Mouse (Mus musculus): Measurements from ENCODE around the gene Stard5. TPM values are rescaled to one million over a fixed set of nuclear protein-coding genes. Genes with fewer than 3 reads are reported as not detected.

Gene Stard5
- polyA plus RNA-seq, 1 experiment from 2014 or later = 11.2 TPM

DNA sequence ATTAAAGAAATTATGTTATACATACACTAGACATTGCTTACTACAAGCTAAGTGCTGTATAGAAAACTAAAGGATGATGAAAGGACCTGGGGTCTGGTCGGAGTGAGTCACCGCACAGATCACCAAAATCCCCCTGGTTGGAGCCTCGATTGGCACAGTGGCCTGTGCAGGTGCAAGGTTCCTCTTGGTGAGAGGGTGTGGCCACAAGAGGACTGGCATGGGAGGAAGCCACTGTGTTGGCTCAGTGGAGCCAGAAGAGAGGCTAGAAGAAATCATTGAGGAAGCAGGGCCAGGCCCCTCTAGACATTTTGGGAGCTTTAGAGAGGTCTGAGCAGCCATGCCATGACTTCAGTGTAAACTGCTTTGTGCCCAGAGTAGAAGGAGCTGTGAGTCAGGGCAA, 7.3 kb downstream of the Stard5 start:
- 83% methylated on average over 3 of the region's 3 CpGs for WGBS
- Histone ChIP-seq H3K36me3 (ENCODE audit: control insufficient read depth, insufficient read depth, low read length) (no peaks in the 10 kb centered on the region; the same call in 1 of the 2 replicates), H3K4me2 (ENCODE audit: low read depth, low read length, severe bottlenecking) (no peak overlapping the region), H3K9ac (ENCODE audit: low read length) (no peak overlapping the region), H3K4me3 (ENCODE audit: low read depth, low read length) (no peak overlapping the region), H3K27ac (ENCODE audit: low read depth, low read length) (no peak overlapping the region), H3K9me3 (ENCODE audit: control insufficient read depth, low read length) (no peaks in the 10 kb centered on the region), H3K4me1 (replicated peaks; ENCODE audit: control insufficient read depth, insufficient read depth, low read length) (no peaks in the 10 kb centered on the region), H3K27me3 (ENCODE audit: control insufficient read depth, insufficient read depth, low read length) (no peaks in the 10 kb centered on the region)
- DNase-seq (ENCODE audit: low spot score) = no peak
- no peak for ATAC-seq (replicated peaks; ENCODE audit: low FRiP score)

DNA sequence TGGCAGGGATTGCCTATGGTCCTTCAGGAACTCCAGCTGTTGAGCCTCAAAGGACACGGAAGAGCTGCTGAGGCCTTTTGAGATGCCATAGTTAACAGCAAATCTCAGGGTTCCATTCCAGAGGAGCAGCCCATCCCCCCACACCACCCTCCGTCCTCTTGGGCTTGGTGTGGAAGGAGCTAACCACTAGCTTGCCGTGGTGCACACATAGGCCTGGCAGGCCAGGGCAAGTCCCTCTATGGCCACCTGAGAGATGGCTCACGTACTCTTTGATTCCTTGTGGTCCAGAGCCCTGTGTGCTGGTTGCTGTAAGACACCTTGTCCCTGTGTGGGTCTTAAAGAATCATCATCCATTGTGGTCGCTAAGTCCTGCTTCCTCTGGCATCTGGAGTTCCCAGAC, 8.8 kb downstream of the Stard5 start:
- H3K27ac ChIP-seq (ENCODE audit: low read depth, low read length) = no peak overlapping the region
- ATAC-seq (replicated peaks; ENCODE audit: low FRiP score) = no peak
- DNase-seq (ENCODE audit: low spot score) = no peak

DNA sequence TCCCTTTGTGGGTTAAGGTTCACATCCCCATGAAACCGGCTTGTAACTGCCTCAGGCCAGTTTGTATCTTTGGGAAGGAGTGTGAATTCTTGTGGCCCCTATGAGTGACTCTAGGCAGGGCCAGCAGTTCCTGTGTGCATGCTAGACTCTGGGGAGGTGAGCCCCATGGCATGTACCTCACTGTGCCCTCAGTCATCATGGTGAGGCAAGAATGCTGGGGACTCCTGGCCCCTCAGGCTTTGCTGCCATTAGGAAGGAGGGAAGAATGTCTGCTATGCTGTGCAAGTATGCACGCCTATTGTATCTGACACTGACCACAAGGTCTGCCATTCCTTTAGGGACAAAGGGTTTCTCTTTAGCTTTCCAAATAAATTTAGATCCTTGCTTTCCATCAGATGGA, 9.4 kb downstream of the Stard5 start:
- Histone ChIP-seq H3K27ac (ENCODE audit: low read depth, low read length) (no peak overlapping the region), H3K27me3 (ENCODE audit: control insufficient read depth, insufficient read depth, low read length) (no peaks in the 10 kb centered on the region), H3K4me3 (ENCODE audit: low read depth, low read length) (no peak overlapping the region), H3K4me2 (ENCODE audit: low read depth, low read length, severe bottlenecking) (no peak overlapping the region), H3K36me3 (ENCODE audit: control insufficient read depth, insufficient read depth, low read length) (no peaks in the 10 kb centered on the region; the same call in 1 of the 2 replicates), H3K9me3 (ENCODE audit: control insufficient read depth, low read length) (no peaks in the 10 kb centered on the region), H3K4me1 (replicated peaks; ENCODE audit: control insufficient read depth, insufficient read depth, low read length) (no peaks in the 10 kb centered on the region), H3K9ac (ENCODE audit: low read length) (no peak overlapping the region)
- no peak for DNase-seq (ENCODE audit: low spot score)
- 63% methylated on average over 2 of the region's 2 CpGs for WGBS
- ATAC-seq (replicated peaks; ENCODE audit: low FRiP score) = no peak

More for the DNA sequence above, 8.8 kb downstream of the Stard5 start:
- Histone ChIP-seq H3K4me2 (ENCODE audit: low read depth, low read length, severe bottlenecking) (no peak overlapping the region), H3K4me3 (ENCODE audit: low read depth, low read length) (no peak overlapping the region), H3K27me3 (ENCODE audit: control insufficient read depth, insufficient read depth, low read length) (no peaks in the 10 kb centered on the region), H3K36me3 (ENCODE audit: control insufficient read depth, insufficient read depth, low read length) (no peaks in the 10 kb centered on the region; the same call in 1 of the 2 replicates), H3K9ac (ENCODE audit: low read length) (no peak overlapping the region), H3K4me1 (replicated peaks; ENCODE audit: control insufficient read depth, insufficient read depth, low read length) (no peaks in the 10 kb centered on the region), H3K9me3 (ENCODE audit: control insufficient read depth, low read length) (no peaks in the 10 kb centered on the region)
- WGBS = 90% methylated on average over 5 of the region's 5 CpGs

DNA sequence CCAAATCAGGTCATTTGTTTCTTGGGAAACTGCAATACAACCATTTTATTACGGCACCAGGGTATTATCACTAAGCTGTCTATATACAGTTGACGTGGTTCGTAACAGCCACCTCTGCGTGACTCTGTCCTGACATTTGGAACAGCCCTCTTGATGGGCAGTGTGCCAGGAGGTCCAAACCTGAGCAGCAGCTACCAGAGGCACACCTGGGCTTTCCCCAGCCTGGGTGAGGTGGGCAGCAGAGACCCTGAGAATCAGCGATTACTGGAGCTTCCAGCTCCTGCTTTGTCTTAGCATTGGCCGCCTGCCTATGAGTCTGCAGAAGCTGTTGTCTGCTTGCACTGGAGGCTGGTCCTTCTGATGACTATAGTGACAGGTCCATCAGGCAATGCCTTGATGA, 11.8 kb downstream of the Stard5 start:
- H3K4me3 ChIP-seq (ENCODE audit: low read depth, low read length) = no peak overlapping the region
- H3K9ac ChIP-seq (ENCODE audit: low read length) = no peak overlapping the region
- no peaks in the 10 kb centered on the region for H3K4me1 ChIP-seq (replicated peaks; ENCODE audit: control insufficient read depth, insufficient read depth, low read length)
- no peaks in the 10 kb centered on the region for H3K27me3 ChIP-seq (ENCODE audit: control insufficient read depth, insufficient read depth, low read length)
- no peaks in the 10 kb centered on the region; the same call in 1 of the 2 replicates for H3K36me3 ChIP-seq (ENCODE audit: control insufficient read depth, insufficient read depth, low read length)
- H3K27ac ChIP-seq (ENCODE audit: low read depth, low read length) = no peak overlapping the region
- DNase-seq (ENCODE audit: low spot score) = no peak
- no peaks in the 10 kb centered on the region for H3K9me3 ChIP-seq (ENCODE audit: control insufficient read depth, low read length)
- H3K4me2 ChIP-seq (ENCODE audit: low read depth, low read length, severe bottlenecking) = no peak overlapping the region
- no peak for ATAC-seq (replicated peaks; ENCODE audit: low FRiP score)
- 91% methylated on average over 6 of the region's 6 CpGs for WGBS

DNA sequence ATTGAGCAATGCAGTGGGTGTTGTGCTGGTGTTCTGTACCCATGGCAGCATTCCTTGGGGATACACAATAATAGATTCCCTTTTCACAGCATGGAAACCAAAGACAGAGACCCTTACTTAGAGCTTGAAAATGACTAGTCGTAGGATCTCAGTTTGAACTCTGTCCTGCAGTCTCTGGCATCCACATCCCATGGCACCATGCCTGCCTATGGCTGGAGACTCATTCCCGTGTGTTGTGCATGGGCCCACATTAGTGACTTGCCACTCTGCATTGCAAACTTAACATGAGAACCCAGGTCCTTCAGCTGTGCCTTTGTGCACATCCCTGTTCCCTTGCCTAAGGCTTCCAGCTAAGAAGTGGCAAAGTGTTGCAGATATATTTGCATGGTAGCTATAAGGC, 13.0 kb downstream of the Stard5 start:
- ATAC-seq (replicated peaks; ENCODE audit: low FRiP score) (no peak), DNase-seq (ENCODE audit: low spot score) (no peak)
- Histone ChIP-seq H3K4me3 (ENCODE audit: low read depth, low read length) (no peak overlapping the region), H3K4me1 (replicated peaks; ENCODE audit: control insufficient read depth, insufficient read depth, low read length) (no peaks in the 10 kb centered on the region), H3K36me3 (ENCODE audit: control insufficient read depth, insufficient read depth, low read length) (no peaks in the 10 kb centered on the region; the same call in 1 of the 2 replicates), H3K27ac (ENCODE audit: low read depth, low read length) (no peak overlapping the region), H3K27me3 (ENCODE audit: control insufficient read depth, insufficient read depth, low read length) (no peaks in the 10 kb centered on the region), H3K9me3 (ENCODE audit: control insufficient read depth, low read length) (no peaks in the 10 kb centered on the region), H3K9ac (ENCODE audit: low read length) (no peak overlapping the region), H3K4me2 (ENCODE audit: low read depth, low read length, severe bottlenecking) (no peak overlapping the region)
- 94% methylated on average over 2 of the region's 2 CpGs for WGBS

DNA sequence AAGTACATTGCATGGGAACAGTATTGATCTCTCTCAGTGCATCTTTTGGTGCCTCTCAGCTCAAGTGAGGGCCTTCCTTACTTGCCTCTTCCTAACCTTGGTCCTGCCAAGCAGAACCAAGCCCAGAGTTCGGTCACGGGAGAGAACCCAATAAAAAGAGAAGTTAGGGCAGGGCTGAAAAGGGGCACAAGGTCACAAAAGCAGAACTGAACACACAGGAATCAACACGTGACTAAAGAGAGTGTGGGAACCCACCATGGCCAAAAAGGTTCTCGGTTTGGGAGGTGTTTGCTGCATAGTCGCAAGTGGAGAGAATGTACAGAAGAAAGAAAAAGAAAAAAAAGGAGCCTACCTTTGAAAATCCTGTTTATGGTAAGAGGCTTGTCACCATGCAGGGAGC, 13.7 kb downstream of the Stard5 start:
- no peaks in the 10 kb centered on the region for H3K9me3 ChIP-seq (ENCODE audit: control insufficient read depth, low read length)
- H3K27ac ChIP-seq (ENCODE audit: low read depth, low read length) = no peak overlapping the region
- no peaks in the 10 kb centered on the region for H3K27me3 ChIP-seq (ENCODE audit: control insufficient read depth, insufficient read depth, low read length)
- H3K4me3 ChIP-seq (ENCODE audit: low read depth, low read length) = no peak overlapping the region
- DNase-seq (ENCODE audit: low spot score) = no peak
- H3K9ac ChIP-seq (ENCODE audit: low read length) = no peak overlapping the region
- 89% methylated on average over 5 of the region's 5 CpGs for WGBS
- H3K4me2 ChIP-seq (ENCODE audit: low read depth, low read length, severe bottlenecking) = no peak overlapping the region
- H3K4me1 ChIP-seq (replicated peaks; ENCODE audit: control insufficient read depth, insufficient read depth, low read length) = no peaks in the 10 kb centered on the region
- ATAC-seq (replicated peaks; ENCODE audit: low FRiP score) = no peak
- H3K36me3 ChIP-seq (ENCODE audit: control insufficient read depth, insufficient read depth, low read length) = no peaks in the 10 kb centered on the region; the same call in 1 of the 2 replicates

DNA sequence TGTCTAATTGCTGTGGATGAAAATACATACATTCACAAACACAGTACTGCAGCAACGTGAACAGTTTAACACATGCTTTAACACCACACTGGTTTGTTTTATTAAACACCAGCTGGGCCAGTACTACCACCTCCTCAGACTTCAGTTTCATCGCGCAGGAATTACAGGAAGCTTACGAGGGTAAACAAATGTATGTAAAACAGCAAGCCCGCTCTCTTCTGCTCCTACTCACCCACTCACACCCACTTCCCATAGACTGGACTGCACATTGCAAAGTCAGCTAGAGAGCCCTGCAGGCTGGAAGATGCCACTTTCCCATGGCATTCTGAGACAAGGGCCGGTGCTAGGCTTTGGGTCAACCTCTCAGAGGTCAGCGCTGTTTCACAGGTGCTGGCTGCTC, 17.0 kb downstream of the Stard5 start:
- WGBS = 91% methylated on average over 7 of the region's 7 CpGs
- Histone ChIP-seq H3K4me3 (ENCODE audit: low read depth, low read length) (no peak overlapping the region), H3K4me1 (replicated peaks; ENCODE audit: control insufficient read depth, insufficient read depth, low read length) (no peaks in the 10 kb centered on the region), H3K27ac (ENCODE audit: low read depth, low read length) (no peak overlapping the region), H3K9me3 (ENCODE audit: control insufficient read depth, low read length) (no peaks in the 10 kb centered on the region), H3K27me3 (ENCODE audit: control insufficient read depth, insufficient read depth, low read length) (no peaks in the 10 kb centered on the region), H3K4me2 (ENCODE audit: low read depth, low read length, severe bottlenecking) (no peak overlapping the region), H3K9ac (ENCODE audit: low read length) (no peak overlapping the region), H3K36me3 (ENCODE audit: control insufficient read depth, insufficient read depth, low read length) (no peaks in the 10 kb centered on the region; the same call in 1 of the 2 replicates)
- ATAC-seq (replicated peaks; ENCODE audit: low FRiP score) (no peak), DNase-seq (ENCODE audit: low spot score) (no peak)

DNA sequence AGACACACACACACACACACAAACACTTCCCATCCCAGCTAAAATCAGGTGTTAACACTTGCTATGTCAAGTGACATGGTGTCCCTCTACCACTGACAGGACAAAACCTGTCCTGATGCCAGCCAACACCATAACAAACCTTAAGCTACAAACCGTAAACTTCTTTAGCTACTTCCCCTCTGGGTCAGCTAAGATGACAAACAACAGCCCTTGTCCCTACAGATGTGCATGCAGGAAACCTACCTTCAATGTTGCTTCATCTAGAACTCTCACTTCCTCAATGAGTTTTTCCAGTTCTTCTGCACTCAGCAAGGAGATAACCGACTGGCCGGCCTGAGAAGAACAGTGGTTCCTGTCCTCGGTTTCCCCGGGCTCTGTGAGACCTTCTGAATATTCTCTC, 18.9 kb downstream of the Stard5 start:
- Histone ChIP-seq H3K27ac (ENCODE audit: low read depth, low read length) (no peak overlapping the region), H3K9ac (ENCODE audit: low read length) (no peak overlapping the region), H3K9me3 (ENCODE audit: control insufficient read depth, low read length) (no peaks in the 10 kb centered on the region), H3K4me2 (ENCODE audit: low read depth, low read length, severe bottlenecking) (no peak overlapping the region), H3K4me1 (replicated peaks; ENCODE audit: control insufficient read depth, insufficient read depth, low read length) (no peaks in the 10 kb centered on the region), H3K36me3 (ENCODE audit: control insufficient read depth, insufficient read depth, low read length) (no peaks in the 10 kb centered on the region), H3K27me3 (ENCODE audit: control insufficient read depth, insufficient read depth, low read length) (no peaks in the 10 kb centered on the region), H3K4me3 (ENCODE audit: low read depth, low read length) (no peak overlapping the region)
- 97% methylated on average over 5 of the region's 5 CpGs for WGBS
- no peak for ATAC-seq (replicated peaks; ENCODE audit: low FRiP score)
- DNase-seq (ENCODE audit: low spot score) = no peak

DNA sequence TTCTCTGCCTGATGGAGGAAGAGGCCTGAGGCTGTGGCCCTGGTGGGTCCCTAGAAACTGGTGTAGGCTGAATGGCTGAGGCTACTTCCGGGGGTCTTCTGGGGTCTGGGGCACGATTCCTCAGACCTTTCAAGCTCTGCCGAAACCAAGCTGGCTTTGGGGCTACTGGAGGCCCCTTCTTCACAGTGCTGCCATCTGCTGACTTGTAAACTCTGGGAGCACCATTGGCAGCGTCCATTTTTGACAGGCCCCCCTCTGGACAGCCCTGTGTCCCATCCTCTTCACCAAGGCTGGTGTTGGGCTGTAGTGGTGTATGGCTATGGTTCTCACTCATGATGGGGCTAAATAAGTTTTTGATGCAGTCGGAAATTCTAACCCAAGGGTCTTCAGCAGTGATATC, 20.7 kb downstream of the Stard5 start:
- H3K4me1 ChIP-seq (replicated peaks; ENCODE audit: control insufficient read depth, insufficient read depth, low read length) = no peaks in the 10 kb centered on the region
- no peak overlapping the region for H3K27ac ChIP-seq (ENCODE audit: low read depth, low read length)
- no peaks in the 10 kb centered on the region for H3K27me3 ChIP-seq (ENCODE audit: control insufficient read depth, insufficient read depth, low read length)
- ATAC-seq (replicated peaks; ENCODE audit: low FRiP score) (no peak), DNase-seq (ENCODE audit: low spot score) (no peak)
- 73% methylated on average over 5 of the region's 5 CpGs for WGBS
- H3K9ac ChIP-seq (ENCODE audit: low read length) = no peak overlapping the region
- no peak overlapping the region for H3K4me2 ChIP-seq (ENCODE audit: low read depth, low read length, severe bottlenecking)
- H3K36me3 ChIP-seq (ENCODE audit: control insufficient read depth, insufficient read depth, low read length) = no peaks in the 10 kb centered on the region
- no peaks in the 10 kb centered on the region for H3K9me3 ChIP-seq (ENCODE audit: control insufficient read depth, low read length)
- H3K4me3 ChIP-seq (ENCODE audit: low read depth, low read length) = no peak overlapping the region

Measured in forebrain, embryonic 11.5 days (tissue).